Mouse (Mus musculus): Measurements from ENCODE around the gene Mettl27.

GRCm38 (mm10) chr5:134914510-134914909 is 17.7 kb upstream of the Mettl27 start:
- TF ChIP-seq CTCF (IDR thresholded peaks at IDR 0.05; ENCODE audit: borderline replicate concordance, insufficient read depth, low read length) = no peak
- no peak for TF ChIP-seq POLR2A (IDR thresholded peaks at IDR 0.05; ENCODE audit: low read depth, low read length)

Measured in embryonic fibroblast, embryonic 13.5 days (primary cell).